Mouse (Mus musculus): ENCODE measurements around the gene Rtn3.
"Not testable (repeated sequence)": the region's sequence is repeated elsewhere in the genome, so short reads cannot be mapped to it uniquely, and the experiment has no call there.

Rtn3 gene

DNA sequence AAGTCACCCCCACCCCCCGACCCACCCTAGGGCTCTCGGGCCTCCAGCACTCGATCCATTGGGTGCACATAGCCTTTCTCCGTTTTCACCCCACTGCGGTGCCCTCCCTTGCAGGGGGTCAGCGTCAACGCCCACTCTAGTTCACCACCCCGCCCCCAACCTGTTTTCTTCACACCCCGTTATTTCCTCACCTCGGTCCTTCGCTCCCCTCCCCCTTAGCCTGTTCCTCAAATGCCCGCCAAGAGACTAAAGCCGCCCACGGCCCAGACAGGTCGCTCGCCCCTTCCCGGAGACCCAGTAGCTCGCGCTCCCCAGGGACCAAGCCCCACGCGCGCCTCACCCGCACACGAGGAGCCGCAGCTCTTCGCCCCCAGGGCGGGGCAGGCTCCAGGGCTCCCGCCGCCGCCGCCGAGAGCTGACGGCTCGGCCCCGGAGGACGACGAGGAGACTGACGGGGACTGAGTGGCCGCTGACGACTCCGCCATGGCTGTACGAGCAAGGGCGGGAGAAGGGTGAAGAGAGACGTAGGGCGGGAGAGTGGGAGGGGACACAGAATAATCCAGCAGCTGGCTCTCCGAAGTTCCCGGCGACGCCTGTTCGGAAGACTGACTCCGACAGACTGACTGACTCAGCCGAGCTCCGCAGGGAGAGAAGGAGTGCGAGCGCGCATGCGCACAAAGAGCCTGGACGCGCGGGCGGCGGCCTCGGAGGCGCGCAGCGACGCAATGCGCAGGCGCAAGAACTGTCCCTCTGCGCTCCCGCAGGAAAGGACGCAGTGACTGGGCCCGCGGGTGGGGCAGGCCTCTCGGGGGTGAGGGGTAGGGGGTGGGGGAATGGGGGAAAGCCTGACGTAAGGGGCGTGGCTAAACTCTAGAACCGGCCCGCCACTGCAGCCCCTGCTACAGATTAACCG is at the start of gene Rtn3:
Gene Rtn3 (minus strand): TSS at position 683 of the 913 bp plus-strand sequence.
- DNase-seq (ENCODE audit: low spot score) = peak; percentile 96

DNA sequence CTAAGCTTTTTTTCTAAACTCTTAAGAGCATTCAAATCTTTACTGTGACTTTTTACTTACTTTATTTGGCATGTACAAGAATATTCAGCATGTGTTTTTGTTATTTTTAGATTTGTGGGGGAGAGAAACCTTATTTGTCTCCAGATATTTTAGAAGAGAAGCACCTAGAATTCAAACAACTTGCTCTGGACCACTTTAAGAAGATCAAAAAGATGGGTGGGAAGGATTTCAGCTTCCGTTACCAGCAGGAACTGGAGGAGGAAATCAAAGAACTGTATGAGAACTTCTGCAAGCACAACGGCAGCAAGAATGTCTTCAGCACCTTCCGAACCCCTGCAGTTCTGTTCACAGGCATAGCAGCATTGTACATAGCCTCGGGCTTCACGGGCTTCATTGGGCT is 48.8 kb upstream of the Rtn3 start:
- no peak for DNase-seq (ENCODE audit: low spot score)

DNA sequence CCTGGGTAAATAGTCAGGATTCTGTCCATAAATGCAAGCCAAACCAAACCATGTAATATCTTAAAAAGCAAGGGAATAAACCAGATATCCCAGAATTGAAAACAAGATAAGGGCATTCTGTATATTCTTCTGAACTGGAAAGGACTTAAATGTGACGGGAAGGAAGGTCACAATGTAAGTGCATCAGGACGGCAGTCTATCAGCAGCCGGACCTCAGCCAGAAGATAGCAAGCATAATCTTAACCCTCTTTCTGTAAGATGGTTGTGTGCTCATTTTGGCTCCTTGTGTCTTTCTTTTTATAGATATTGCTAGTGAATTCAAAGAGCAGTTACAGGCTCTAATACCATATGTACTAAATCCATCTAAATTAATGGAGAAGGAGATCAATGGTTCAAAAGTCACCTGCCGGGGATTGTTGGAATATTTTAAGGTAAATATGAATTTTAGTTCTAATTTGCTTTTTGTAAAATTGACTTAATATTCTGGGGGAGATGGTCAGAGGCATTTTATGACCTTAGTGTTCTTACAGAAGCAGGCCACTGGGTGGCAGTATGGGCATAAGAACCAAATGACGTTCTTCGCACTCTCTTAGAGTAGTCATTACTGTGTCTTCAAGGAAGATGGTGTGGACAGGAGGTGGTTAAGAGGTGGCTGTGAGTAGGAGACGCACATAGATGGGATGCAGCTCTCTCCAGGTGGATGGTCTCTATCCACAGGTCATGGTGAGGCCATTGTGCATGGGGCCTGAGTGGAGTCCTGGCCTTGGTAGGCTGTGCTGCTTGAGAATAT is 45.8 kb upstream of the Rtn3 start:
- no peak for DNase-seq (ENCODE audit: low spot score)

DNA sequence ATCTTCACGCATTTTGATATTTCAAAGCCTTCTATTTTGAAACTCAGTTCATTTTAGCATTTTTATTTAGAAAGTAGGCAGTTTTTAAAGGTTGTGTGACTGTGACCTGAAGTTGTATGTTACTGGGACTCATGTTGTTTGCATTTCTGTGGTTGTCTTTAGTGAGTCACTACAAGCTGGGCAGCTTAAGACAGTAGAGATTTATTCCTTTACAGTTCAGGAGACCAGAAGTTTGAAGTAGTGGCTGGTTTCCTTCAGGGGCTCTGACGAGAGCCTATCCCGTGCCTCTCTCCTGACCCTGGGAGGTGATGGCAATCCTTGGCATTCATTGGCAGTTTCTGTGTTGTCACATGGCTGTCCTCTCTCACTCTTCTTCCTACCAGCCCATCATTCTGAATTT is 41.8 kb upstream of the Rtn3 start:
- DNase-seq (ENCODE audit: low spot score) = no peak

DNA sequence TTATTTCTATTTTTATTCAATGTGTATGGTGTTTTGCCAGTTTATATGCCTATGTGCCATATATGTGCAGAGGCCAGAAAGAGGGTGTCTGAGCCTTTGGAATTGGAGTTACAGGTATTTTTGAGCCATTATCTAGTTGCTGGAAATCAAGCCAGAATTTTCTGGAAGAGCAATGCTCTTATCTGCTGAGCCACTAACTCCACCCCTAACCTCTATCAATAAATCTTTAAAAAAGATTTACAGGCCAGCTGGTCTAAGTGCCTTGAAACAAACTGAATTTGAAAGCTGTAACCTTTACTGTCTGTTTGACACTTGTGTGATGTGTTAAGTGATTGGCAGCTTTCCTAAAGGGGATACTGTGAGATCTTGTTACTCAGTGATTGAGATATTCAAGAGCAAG is 40.7 kb upstream of the Rtn3 start:
- no peak for DNase-seq (ENCODE audit: low spot score)

DNA sequence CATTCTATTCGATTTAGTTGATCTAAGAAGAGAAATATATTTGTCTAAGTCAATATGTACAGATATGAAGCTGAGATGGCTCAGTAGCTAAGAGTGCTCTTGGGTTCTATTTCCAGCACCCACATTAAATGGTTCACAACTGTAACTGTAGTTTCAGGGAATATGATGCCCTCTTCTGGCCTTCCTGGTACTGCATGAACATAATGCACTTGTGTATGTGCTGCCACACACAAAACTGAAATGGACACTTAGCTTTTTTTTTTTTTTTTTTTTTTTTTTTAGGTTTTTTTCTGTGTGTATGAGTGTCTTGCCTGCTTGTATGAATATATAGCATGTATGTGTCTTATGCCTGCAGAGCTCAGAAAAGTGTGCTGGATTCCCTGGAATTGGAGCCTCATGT is 40.2 kb upstream of the Rtn3 start:
- no peak for DNase-seq (ENCODE audit: low spot score)

DNA sequence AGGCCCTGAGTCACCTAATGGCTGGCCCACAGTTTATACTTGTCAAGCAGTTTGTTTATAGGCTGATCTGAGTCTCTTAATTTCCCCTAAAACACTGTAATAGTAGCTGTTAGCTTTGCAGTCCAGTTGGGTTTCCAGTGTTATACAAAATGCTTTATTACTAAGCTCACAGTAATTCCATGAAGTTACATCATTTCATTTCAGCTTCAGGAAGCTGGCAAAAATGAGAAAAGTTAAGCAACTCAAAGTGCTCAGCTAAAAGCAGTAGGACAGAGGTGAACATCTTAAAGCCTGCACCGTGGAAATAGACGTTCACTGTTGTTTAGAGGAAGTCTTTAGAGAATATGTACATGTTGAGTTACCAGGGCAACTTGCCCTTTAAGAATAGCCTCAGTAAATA is 39.8 kb upstream of the Rtn3 start:
- DNase-seq (ENCODE audit: low spot score) = no peak

DNA sequence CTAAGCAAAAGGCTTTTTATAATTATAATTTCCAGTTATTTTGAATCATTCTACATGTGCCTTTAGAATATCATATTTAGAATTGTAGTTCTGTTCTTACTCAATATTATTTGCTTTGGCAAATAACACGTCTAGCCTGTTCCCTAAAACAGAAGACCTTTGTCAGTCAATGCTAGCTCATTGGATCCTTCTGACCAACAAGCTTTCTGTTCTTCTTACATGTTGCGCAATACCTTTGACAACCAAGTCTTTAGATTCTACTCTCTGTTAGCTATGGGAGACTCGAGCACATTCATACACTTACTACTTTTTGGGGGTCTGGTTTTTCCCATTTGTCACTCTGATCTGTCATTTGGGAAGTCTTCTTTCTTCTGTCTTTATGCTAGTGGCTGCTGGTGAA is 38.5 kb upstream of the Rtn3 start:
- DNase-seq (ENCODE audit: low spot score) = no peak

DNA sequence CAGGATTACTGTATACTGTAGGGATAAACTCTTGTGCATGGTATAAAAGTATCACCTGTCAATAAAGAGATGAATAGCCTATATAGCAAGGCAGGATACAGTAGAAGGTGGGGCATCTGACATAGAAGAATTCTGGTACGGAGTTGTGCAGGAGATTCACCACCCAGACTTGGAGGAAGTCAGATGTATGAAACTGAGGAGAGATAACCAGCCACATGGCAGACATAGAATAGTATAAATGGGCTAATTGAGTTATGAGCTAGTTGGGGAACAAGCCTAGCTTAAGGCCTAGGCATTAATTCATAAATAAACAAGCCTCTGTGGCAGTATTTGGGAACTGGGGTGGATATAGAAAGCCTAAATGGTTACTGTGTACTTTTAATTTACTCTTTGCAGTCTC is 33.4 kb upstream of the Rtn3 start:
- DNase-seq (ENCODE audit: low spot score) = no peak

DNA sequence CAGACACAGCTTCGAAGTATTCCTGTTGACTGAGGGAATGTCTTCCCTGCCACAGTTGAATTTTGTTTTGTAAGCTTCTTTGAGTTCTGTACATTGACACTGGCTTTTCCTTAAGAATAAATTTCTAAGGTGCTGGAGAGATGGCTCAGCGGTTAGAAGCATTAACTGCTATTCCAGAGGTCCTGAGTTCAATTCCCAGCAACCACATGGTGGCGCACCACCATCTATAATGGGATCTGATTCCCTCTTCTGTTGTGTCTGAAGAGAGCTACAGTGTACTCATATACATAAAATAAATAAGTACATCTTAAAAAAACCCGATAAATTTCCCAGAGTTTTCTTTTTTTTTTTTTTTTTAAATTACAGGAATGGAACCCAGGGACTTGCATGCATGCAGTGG is 24.9 kb upstream of the Rtn3 start:
- no peak for DNase-seq (ENCODE audit: low spot score)

DNA sequence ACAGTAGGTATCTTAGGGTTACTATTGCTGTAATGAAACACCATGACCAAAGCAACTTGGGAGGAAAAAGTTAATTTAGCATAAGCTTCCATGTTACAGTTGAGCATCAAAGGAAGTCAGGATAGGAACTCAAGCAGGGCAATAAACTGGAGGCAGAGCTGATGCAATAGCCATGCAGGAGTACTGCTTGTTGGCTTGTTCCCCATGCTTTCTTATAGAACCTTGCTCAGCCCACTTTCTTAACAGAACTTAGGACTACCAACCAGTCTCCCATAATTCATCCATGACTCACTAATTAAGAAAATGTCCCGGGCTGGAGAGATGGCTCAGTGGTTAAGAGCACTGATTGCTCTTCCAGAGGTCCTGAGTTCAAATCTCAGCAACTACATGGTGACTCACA is 23.2 kb upstream of the Rtn3 start:
- no peak for DNase-seq (ENCODE audit: low spot score)

DNA sequence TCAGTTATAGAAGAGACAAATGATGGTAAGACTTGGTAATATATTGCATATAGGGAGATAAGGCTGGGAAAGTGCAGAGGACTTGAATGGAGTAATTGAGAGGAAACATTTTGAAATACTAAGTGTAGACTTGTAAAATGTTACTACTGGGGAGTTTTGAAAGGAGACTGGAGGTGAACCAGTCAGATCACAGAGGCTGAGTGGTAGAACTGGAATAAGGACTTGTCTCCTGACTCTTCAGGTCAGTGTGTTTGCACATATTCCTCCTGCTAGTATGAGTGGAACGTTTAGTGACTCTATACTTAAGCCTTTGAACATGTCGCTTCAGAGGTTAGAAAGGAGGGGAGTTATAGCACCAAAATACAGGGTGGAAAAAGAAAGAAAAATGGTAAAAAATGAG is 19.4 kb upstream of the Rtn3 start:
- no peak for DNase-seq (ENCODE audit: low spot score)

DNA sequence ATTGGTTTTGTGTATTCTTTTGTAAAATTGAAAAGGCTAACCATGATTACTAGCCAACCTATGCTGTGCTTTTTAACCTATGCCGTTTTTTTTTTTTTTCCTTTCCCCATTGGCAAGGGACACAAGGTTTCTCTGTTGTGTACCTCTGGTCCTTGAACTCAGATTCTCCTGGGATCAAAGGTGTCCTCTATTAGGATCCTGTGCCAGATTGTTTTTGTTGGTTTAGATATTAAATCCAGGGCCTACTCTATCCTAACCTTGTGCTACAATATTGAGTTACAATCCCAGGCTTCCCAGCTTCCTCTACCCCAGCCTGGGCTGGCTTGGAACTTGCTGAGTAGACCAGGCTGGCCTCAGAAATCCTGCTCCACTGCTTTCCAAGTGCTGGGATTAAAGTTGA is 17.6 kb upstream of the Rtn3 start:
- DNase-seq (ENCODE audit: low spot score) = no peak

DNA sequence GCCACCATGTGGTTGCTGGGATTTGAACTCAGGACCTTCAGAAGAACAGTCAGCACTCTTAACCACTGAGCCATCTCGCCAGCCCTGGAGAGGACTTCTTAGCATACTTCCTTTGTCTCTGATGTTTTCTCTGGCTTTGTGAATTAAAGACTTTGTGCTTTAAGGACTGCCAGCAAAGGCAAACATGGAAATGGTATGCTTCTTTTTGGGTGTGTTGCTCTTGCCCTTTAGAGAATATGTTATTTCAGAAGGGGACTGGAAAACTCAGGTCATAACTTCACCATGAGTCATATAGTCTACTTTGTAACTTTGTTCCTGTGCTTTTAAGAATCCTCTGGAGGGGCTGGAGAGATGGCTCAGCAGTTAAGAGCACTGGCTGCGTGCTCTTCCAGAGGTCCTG is 15.7 kb upstream of the Rtn3 start:
- DNase-seq (ENCODE audit: low spot score) = no peak

DNA sequence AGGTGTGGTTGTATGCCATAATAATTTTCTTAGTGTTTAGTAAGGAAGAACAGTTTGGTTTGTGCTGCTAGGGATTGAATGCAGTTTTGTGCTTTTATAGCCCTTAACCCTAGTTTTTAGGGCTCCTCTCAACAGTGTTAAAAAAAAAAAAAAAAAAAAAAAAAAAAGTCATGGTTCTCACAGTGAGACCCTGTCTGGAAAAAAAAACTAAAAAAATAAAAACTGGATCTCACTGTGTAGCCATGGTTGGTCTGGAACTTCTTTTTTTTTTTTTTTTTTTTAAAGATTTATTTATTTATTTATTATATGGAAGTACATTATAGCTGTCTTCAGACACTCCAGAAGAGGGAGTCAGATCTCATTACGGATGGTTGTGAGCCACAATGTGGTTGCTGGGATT is 13.0 kb upstream of the Rtn3 start:
- DNase-seq (ENCODE audit: low spot score) = not testable (repeated sequence)

DNA sequence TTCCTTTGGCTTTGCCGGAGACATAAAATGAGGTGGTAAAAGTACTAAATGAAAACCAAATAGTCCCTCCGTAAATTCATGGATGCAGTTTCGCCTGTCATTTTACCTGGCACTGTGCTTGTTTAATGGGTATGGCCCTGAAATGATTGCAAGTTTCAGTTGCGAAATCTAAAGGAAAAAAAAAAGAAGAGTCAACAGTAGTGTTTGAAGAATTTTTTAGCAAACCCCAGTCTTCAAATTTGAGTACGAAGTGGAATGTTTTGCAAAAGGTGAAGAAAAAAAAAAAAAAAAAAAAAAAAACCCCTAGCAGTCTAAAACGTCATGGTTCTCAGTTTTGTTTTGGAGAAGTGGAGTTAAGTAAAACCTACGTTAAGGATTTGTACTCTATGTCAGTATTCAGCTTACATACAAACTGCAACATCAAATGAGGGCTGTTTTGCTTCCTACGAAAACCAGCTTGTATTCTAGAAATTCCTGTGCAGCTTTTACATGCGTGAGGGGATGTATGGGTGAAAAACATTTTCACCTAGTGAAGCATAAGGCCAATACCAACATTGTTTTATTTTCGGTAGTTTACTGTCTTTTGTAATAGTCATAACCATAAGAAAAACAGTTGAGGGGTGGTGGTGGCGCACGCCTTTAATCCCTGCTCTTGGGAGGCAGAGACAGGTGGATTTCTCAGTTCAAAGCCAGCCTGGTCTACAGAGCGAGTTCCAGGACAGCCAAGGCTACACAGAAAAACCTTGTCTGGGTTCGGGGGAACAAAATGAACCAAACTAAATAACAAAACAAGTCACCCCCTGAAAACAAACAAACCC is 12.3 kb upstream of the Rtn3 start:
- no peak for DNase-seq (ENCODE audit: low spot score)

DNA sequence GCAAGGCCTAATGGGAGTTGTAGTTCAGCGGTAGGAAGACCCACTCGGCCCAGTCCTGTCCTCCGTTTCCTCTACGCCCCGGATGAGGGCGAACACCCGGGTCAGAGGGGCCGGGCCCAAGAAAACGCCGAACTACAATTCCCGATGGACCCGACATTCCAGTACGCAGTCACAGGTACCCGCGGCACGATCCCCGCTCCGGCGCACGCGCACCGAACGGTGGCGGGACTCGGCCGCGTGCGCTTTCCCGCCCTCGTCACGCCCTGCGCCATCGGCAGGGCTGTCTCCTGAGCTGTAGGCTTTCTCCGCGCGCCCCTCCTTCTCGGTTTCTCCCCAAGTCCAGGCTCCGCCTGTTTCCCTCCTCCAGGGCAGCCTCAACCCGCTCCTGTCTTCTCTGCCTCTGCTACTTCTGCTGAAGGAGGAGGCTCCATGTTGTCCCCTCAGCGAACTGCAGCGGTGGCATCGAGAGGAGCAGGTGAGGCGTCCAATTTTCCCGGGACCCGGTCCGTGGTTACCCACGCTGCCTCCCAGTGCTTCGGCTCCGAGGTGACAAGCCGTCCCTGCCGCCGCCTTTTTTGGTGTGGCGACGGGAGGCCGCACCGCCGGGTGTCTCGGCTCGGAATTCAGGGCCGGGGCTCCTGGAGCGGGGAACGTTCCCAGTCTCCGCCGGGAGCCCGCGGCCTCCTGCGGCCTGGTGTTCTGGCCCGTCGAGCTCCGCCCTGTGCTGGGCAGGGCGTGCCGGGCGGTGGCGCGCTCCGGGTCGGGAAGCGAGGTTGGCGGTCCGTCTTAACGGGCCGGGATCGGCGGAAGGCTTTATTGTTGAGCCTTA is 11.3 kb upstream of the Rtn3 start:
- DNase-seq (ENCODE audit: low spot score) = peak; percentile 97

DNA sequence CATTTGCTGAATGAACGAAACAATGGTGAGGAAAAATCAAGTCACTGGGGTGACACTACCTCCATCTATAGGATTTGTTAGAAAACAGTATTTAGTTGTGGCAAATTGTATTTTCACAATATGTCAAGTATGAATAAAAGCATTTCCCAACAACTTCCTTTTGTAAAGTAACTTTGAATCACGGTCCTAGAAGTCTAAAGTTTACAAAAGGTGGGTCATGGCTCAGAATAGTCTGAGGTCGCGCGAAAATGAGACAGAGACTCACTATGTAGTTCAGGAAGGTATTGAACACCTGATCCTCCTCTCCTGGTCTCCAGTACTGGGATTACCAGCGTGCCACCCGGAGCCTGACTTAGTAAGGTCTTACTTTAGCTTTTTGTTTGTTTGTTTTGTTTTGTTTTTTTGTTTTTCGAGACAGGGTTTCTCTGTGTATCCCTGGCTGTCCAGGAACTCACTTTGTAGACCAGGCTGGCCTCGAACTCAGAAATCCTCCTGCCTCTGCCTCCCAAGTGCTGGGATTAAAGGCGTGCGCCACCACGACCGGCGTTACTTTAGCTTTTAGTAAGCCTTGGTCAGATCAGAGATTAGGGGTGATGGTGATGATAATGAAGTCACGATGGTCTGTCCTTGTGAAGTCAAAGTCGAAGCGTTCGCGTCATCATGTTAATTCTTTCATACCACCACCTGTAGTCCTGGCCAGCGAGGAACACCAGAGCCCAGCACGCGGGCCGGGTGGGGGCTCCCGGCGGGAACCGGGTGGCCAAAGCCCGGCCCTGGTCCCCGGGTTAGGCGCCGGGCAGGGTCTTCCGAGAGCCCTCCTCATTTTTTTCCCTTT is 10.5 kb upstream of the Rtn3 start, which contains the start of gene Atl3:
Gene Atl3 (plus strand): TSS at position 689 of the 835 bp plus-strand sequence.
- DNase-seq (ENCODE audit: low spot score) = no peak

DNA sequence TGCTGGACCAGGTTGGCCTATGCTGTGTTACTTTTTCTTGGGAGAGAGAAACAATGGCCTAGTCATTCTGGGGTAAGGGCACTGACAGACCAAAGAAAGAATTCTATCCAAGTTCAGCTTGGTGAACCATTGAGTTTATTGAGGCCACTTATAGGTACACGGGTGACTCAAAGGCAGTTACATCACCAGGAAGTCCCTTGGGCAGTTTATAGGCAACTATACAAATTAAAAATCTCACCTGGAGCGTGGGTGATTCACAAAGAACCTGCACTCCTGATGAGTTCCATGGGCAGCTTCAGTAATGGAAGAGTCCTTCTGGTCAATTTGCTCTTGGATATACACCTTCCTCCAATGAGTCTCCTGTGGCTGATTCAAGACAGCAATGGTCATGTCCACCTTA is 9.6 kb upstream of the Rtn3 start:
- DNase-seq (ENCODE audit: low spot score) = no peak

DNA sequence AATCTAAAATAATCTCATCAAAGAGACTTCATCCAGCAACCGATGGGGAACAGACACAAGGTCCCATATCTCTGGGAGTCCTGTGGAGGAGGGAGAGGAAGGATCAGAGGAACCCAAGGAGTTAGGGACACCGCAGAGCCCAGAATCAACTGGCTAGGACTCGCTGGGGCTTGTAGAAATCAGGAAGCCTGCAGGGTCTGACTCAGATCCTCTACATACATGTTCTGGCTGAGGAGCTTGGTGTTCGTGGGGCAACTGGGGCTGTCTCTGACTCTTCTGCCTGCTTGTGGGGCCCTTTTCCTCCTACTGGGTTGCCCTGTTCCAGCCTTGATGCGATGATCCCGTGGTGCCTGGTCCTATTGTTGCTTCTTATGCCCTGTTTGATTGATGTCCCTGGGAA is 8.9 kb upstream of the Rtn3 start:
- DNase-seq (ENCODE audit: low spot score) = no peak

DNA sequence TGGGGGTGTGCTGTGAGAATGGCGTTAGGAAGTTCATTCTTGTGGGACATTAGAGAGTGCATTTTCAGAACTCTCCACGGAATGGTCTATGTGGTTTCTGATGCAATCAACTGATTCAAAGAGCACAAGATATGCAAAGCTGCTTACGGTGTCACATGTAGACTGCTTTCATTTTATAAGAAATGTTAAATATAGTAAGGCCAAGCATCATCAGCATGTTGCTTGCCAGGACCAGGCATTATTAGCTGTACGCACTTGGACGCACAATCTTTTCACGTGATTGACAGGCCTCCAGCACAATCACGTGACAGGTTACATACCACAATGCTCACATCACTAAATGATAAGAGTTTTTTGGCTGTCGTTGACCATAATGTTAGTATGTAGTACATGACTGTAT is 4.6 kb upstream of the Rtn3 start:
- no peak for DNase-seq (ENCODE audit: low spot score)
